Mouse (Mus musculus) subcutaneous adipose tissue, adult 2 months (tissue): ENCODE data around the gene Hand2. TPM values are rescaled to one million over a fixed set of nuclear protein-coding genes. Genes with fewer than 3 reads are reported as not detected.

Source experiments
- polyA plus RNA-seq: library from polyadenylated mRNA; depleted of rRNA; stranded (reverse); fragments of >200 nt; gene quantifications from 2 replicates; pipeline ENCODE4 v1.2.3, GENCODE M21; 2012; ENCODE audit warnings: low replicate concordance; rRNA removed

Hand2 gene
- polyA plus RNA-seq, result 0.11 and 33.6 TPM in 2 replicates

GRCm38 (mm10) chr8:57320851-57321743, at the start of gene Hand2:
Hand2 (plus strand) TSS chr8:57320983.

Other genes starting within 250 kb of the Hand2 start
- not detected in 2 replicates for gene Scrg1, start 134.9 kb downstream of the Hand2 start, polyA plus RNA-seq
- gene Sap30, start 166.9 kb downstream of the Hand2 start, polyA plus RNA-seq, result 2.7 and 10.1 TPM in 2 replicates
- 1.8 and 11.2 TPM in 2 replicates for gene Hmgb2, start 190.9 kb downstream of the Hand2 start, polyA plus RNA-seq